Mouse (Mus musculus): ENCODE results near the gene Ssbp3. TPM values are rescaled to one million over a fixed set of nuclear protein-coding genes. Genes with fewer than 3 reads are reported as not detected.

The Ssbp3 gene
- polyA plus RNA-seq, 1 experiment = 94.2 TPM

GRCm38 (mm10) chr4:107003786-107004185 lies 93.3 kb downstream of the Ssbp3 start:
- H3K9me3 ChIP-seq (ENCODE audit: control insufficient read depth, low read length) = no peaks in the 10 kb centered on the region
- H3K4me3 ChIP-seq (replicated peaks) = no peak overlapping the region
- H3K36me3 ChIP-seq (ENCODE audit: control insufficient read depth) = peaks cover 86% of the 10 kb centered on the region
- TF ChIP-seq GATA1 (IDR thresholded peaks at IDR 0.05; ENCODE audit: low read length) (no peak), TAL1 (IDR thresholded peaks at IDR 0.05; ENCODE audit: low read length) (no peak)
- peaks cover 98% of the 10 kb centered on the region for H3K4me1 ChIP-seq (ENCODE audit: control insufficient read depth)
- no peaks in the 10 kb centered on the region for H3K27me3 ChIP-seq (ENCODE audit: control insufficient read depth)

- no peaks in the 10 kb centered on the region for H3K9me3 ChIP-seq (ENCODE audit: control insufficient read depth, low read length)
- H3K4me1 ChIP-seq (ENCODE audit: control insufficient read depth) = peaks cover 99% of the 10 kb centered on the region
- TF ChIP-seq GATA1 (IDR thresholded peaks at IDR 0.05; ENCODE audit: low read length) (no peak), TAL1 (IDR thresholded peaks at IDR 0.05; ENCODE audit: low read length) (no peak)
- no peak overlapping the region for H3K4me3 ChIP-seq (replicated peaks)
- H3K36me3 ChIP-seq (ENCODE audit: control insufficient read depth) = peaks cover 86% of the 10 kb centered on the region
- no peaks in the 10 kb centered on the region for H3K27me3 ChIP-seq (ENCODE audit: control insufficient read depth)
These were observed 93.8 kb downstream of the Ssbp3 start for GRCm38 (mm10) chr4:107004346-107004745.

- Histone ChIP-seq H3K9me3 (ENCODE audit: control insufficient read depth, low read length) (no peaks in the 10 kb centered on the region), H3K4me1 (ENCODE audit: control insufficient read depth) (peaks cover 99% of the 10 kb centered on the region), H3K4me3 (replicated peaks) (peak overlapping the region; percentile 33), H3K27me3 (ENCODE audit: control insufficient read depth) (no peaks in the 10 kb centered on the region), H3K36me3 (ENCODE audit: control insufficient read depth) (peaks cover 86% of the 10 kb centered on the region)
- TF ChIP-seq GATA1 (IDR thresholded peaks at IDR 0.05; ENCODE audit: low read length) (no peak), TAL1 (IDR thresholded peaks at IDR 0.05; ENCODE audit: low read length) (no peak)
These were observed 94.7 kb downstream of the Ssbp3 start for GRCm38 (mm10) chr4:107005166-107005565.

GRCm38 (mm10) chr4:107006229-107006628 lies 95.7 kb downstream of the Ssbp3 start:
- Histone ChIP-seq H3K4me1 (ENCODE audit: control insufficient read depth) (peaks cover 94% of the 10 kb centered on the region), H3K4me3 (replicated peaks) (no peak overlapping the region), H3K36me3 (ENCODE audit: control insufficient read depth) (peaks cover 86% of the 10 kb centered on the region), H3K27me3 (ENCODE audit: control insufficient read depth) (no peaks in the 10 kb centered on the region), H3K9me3 (ENCODE audit: control insufficient read depth, low read length) (no peaks in the 10 kb centered on the region)
- TF ChIP-seq TAL1 (IDR thresholded peaks at IDR 0.05; ENCODE audit: low read length) (no peak), GATA1 (IDR thresholded peaks at IDR 0.05; ENCODE audit: low read length) (no peak)

- peaks cover 86% of the 10 kb centered on the region for H3K36me3 ChIP-seq (ENCODE audit: control insufficient read depth)
- no peaks in the 10 kb centered on the region for H3K9me3 ChIP-seq (ENCODE audit: control insufficient read depth, low read length)
- peak overlapping the region; percentile 13 for H3K4me3 ChIP-seq (replicated peaks)
- H3K27me3 ChIP-seq (ENCODE audit: control insufficient read depth) = no peaks in the 10 kb centered on the region
- TF ChIP-seq TAL1 (IDR thresholded peaks at IDR 0.05; ENCODE audit: low read length) = no peak
- TF ChIP-seq GATA1 (IDR thresholded peaks at IDR 0.05; ENCODE audit: low read length) = no peak
- H3K4me1 ChIP-seq (ENCODE audit: control insufficient read depth) = peaks cover 89% of the 10 kb centered on the region
These were observed 96.3 kb downstream of the Ssbp3 start for GRCm38 (mm10) chr4:107006807-107007206.

- peaks cover 84% of the 10 kb centered on the region for H3K4me1 ChIP-seq (ENCODE audit: control insufficient read depth)
- H3K27me3 ChIP-seq (ENCODE audit: control insufficient read depth) = no peaks in the 10 kb centered on the region
- H3K4me3 ChIP-seq (replicated peaks) = peak overlapping the region; percentile 31
- TF ChIP-seq TAL1 (IDR thresholded peaks at IDR 0.05; ENCODE audit: low read length) = no peak
- TF ChIP-seq GATA1 (IDR thresholded peaks at IDR 0.05; ENCODE audit: low read length) = no peak
- H3K36me3 ChIP-seq (ENCODE audit: control insufficient read depth) = peaks cover 88% of the 10 kb centered on the region
- H3K9me3 ChIP-seq (ENCODE audit: control insufficient read depth, low read length) = no peaks in the 10 kb centered on the region
These were observed 96.9 kb downstream of the Ssbp3 start for GRCm38 (mm10) chr4:107007359-107007758.

GRCm38 (mm10) chr4:107008161-107008560 lies 97.7 kb downstream of the Ssbp3 start:
- peaks cover 76% of the 10 kb centered on the region for H3K4me1 ChIP-seq (ENCODE audit: control insufficient read depth)
- H3K9me3 ChIP-seq (ENCODE audit: control insufficient read depth, low read length) = no peaks in the 10 kb centered on the region
- H3K36me3 ChIP-seq (ENCODE audit: control insufficient read depth) = peaks cover 88% of the 10 kb centered on the region
- H3K4me3 ChIP-seq (replicated peaks) = peak overlapping the region; percentile 26
- peak; percentile 99 for TF ChIP-seq GATA1 (IDR thresholded peaks at IDR 0.05; ENCODE audit: low read length)
- TF ChIP-seq TAL1 (IDR thresholded peaks at IDR 0.05; ENCODE audit: low read length) = peak; percentile 56; the same call in 2 of the 3 replicates
- no peaks in the 10 kb centered on the region for H3K27me3 ChIP-seq (ENCODE audit: control insufficient read depth)

- TF ChIP-seq GATA1 (IDR thresholded peaks at IDR 0.05; ENCODE audit: low read length) (no peak), TAL1 (IDR thresholded peaks at IDR 0.05; ENCODE audit: low read length) (no peak)
- Histone ChIP-seq H3K4me1 (ENCODE audit: control insufficient read depth) (peaks cover 62% of the 10 kb centered on the region), H3K4me3 (replicated peaks) (no peak overlapping the region), H3K27me3 (ENCODE audit: control insufficient read depth) (no peaks in the 10 kb centered on the region), H3K9me3 (ENCODE audit: control insufficient read depth, low read length) (no peaks in the 10 kb centered on the region), H3K36me3 (ENCODE audit: control insufficient read depth) (peaks cover 89% of the 10 kb centered on the region)
These were observed 99.0 kb downstream of the Ssbp3 start for GRCm38 (mm10) chr4:107009548-107009947.

- H3K27me3 ChIP-seq (ENCODE audit: control insufficient read depth) = no peaks in the 10 kb centered on the region
- TF ChIP-seq TAL1 (IDR thresholded peaks at IDR 0.05; ENCODE audit: low read length) (no peak), GATA1 (IDR thresholded peaks at IDR 0.05; ENCODE audit: low read length) (no peak)
- H3K36me3 ChIP-seq (ENCODE audit: control insufficient read depth) = peaks cover 91% of the 10 kb centered on the region
- no peak overlapping the region for H3K4me3 ChIP-seq (replicated peaks)
- H3K4me1 ChIP-seq (ENCODE audit: control insufficient read depth) = peaks cover 50% of the 10 kb centered on the region
- no peaks in the 10 kb centered on the region for H3K9me3 ChIP-seq (ENCODE audit: control insufficient read depth, low read length)
These were observed 101.0 kb downstream of the Ssbp3 start for GRCm38 (mm10) chr4:107011325-107012004.

Data from erythroblast, embryonic 14.5 days (primary cell).